Mouse (Mus musculus) heart, postnatal 0 days (tissue): Measurements from ENCODE around the gene Pparg. TPM values are rescaled to one million over a fixed set of nuclear protein-coding genes. Genes with fewer than 3 reads are reported as not detected.
A peak's percentile ranks its signal among the peaks of the same experiment; 100 is the strongest.

Experiments used
- ATAC-seq: fragments of 200-750 bp; cut with Nextera tagmentation; 2 replicates; pipeline ENCODE4 v1.8.0; 2017; ENCODE audit warnings: low read depth, moderate number of reproducible peaks, moderate library complexity; ENCODE audit not compliant: insufficient read depth
- DNase-seq: peaks from one replicate; pipeline ENCODE4 v3.0.0-alpha.2; 2016; ENCODE audit warnings: low spot score
- H3K27ac ChIP-seq: fragments of 300-500 bp; sonication (generic); 2 replicates; pipeline ENCODE4 v1.5.1; 2014; ENCODE audit warnings: low read depth, mild to moderate bottlenecking
- H3K27me3 ChIP-seq: fragments of 300-500 bp; sonication (generic); 2 replicates; pipeline ENCODE4 v1.6.1; 2014; ENCODE audit warnings: low read length, mixed read lengths; ENCODE audit not compliant: control insufficient read depth, insufficient read depth
- H3K36me3 ChIP-seq: fragments of 300-500 bp; sonication (generic); replicated peaks from 2 replicates; pipeline ENCODE4 v1.6.1; 2014; ENCODE audit warnings: low read length, mixed read lengths; ENCODE audit not compliant: control insufficient read depth, insufficient read depth
- H3K4me1 ChIP-seq: fragments of 300-500 bp; sonication (generic); 2 replicates; pipeline ENCODE4 v1.6.1; 2014; ENCODE audit warnings: antibody characterized with exemption; ENCODE audit not compliant: control insufficient read depth, insufficient read depth
- H3K4me2 ChIP-seq: fragments of 300-500 bp; sonication (generic); 2 replicates; pipeline ENCODE4 v1.6.1; 2014; ENCODE audit warnings: low read depth, mild to moderate bottlenecking, low read length, moderate library complexity
- H3K4me3 ChIP-seq: fragments of 300-500 bp; sonication (generic); 2 replicates; pipeline ENCODE4 v1.5.1; 2014; ENCODE audit warnings: low read depth, low read length
- H3K9ac ChIP-seq: fragments of 300-500 bp; sonication (generic); replicated peaks from 2 replicates; pipeline ENCODE4 v1.6.1; 2014; ENCODE audit warnings: low read depth, low read length, mixed read lengths
- H3K9me3 ChIP-seq: fragments of 300-500 bp; sonication (generic); replicated peaks from 2 replicates; pipeline ENCODE4 v1.6.1; 2016; ENCODE audit warnings: low read length; ENCODE audit not compliant: control insufficient read depth
- CTCF ChIP-seq: IDR thresholded peaks from 2 replicates; pipeline ENCODE4 v1.5.1; 2016; ENCODE audit warnings: antibody characterized with exemption, control low read depth, low read depth
- EP300 ChIP-seq: IDR thresholded peaks from 2 replicates; pipeline ENCODE4 v1.6.1; 2016; ENCODE audit warnings: antibody characterized with exemption, low read depth
- WGBS: fragments of 180-500 bp; shearing (Covaris S2); extraction: QIAGEN DNeasy Blood & Tissue Kit; methylation state at CpG from one replicate; pipeline ENCODE4 v1.1.7; 2014; 5-methylcytosine and 5-hydroxymethylcytosine counted together
- polyA plus RNA-seq: library from polyadenylated mRNA; unstranded; fragments of >200 nt; fragmentation: Nextera tagmentation; extraction: Ambion mirVana; gene quantifications from 2 replicates; pipeline ENCODE4 v1.2.1, GENCODE M21; 2015
- total RNA-seq: library from RNA; depleted of rRNA; stranded (reverse); fragments of >200 nt; gene quantifications from 2 replicates; pipeline ENCODE4 v1.2.3, GENCODE M21; 2014; ENCODE audit warnings: low replicate concordance

The Pparg gene
- total and polyA plus RNA-seq, 2 experiments from 2014 or later, result 5.8 to 8.0 TPM

- peak; percentile 24 for DNase-seq
- no peaks in the 10 kb centered on the region for H3K36me3 ChIP-seq
- H3K9me3 ChIP-seq, result no peaks in the 10 kb centered on the region
- WGBS, result 30% methylated on average over 3 of the region's 3 CpGs
- peaks cover 7% of the 10 kb centered on the region for H3K4me1 ChIP-seq
- H3K4me2 ChIP-seq, result no peak overlapping the region
- peak overlapping the region; percentile 45 for H3K27ac ChIP-seq
- H3K27me3 ChIP-seq, result no peaks in the 10 kb centered on the region
- H3K4me3 ChIP-seq, result no peak overlapping the region
- H3K9ac ChIP-seq, result no peak overlapping the region
- TF ChIP-seq EP300 (no peak), CTCF (no peak)
- ATAC-seq, result peak; percentile 71
These were observed 140.4 kb downstream of the Pparg start for GRCm38 (mm10) chr6:115501131-115501530.

GRCm38 (mm10) chr6:115503038-115503437 is 142.3 kb downstream of the Pparg start:
- no peak overlapping the region for H3K27ac ChIP-seq
- no peak overlapping the region for H3K4me2 ChIP-seq
- ATAC-seq (no peak), DNase-seq (no peak)
- peaks cover 7% of the 10 kb centered on the region for H3K4me1 ChIP-seq
- H3K27me3 ChIP-seq, result no peaks in the 10 kb centered on the region
- H3K4me3 ChIP-seq, result no peak overlapping the region
- no peak overlapping the region for H3K9ac ChIP-seq
- WGBS, result 97% methylated on average over 4 of the region's 4 CpGs
- TF ChIP-seq EP300, result no peak
- TF ChIP-seq CTCF, result no peak
- H3K36me3 ChIP-seq, result no peaks in the 10 kb centered on the region
- no peaks in the 10 kb centered on the region for H3K9me3 ChIP-seq

DNA sequence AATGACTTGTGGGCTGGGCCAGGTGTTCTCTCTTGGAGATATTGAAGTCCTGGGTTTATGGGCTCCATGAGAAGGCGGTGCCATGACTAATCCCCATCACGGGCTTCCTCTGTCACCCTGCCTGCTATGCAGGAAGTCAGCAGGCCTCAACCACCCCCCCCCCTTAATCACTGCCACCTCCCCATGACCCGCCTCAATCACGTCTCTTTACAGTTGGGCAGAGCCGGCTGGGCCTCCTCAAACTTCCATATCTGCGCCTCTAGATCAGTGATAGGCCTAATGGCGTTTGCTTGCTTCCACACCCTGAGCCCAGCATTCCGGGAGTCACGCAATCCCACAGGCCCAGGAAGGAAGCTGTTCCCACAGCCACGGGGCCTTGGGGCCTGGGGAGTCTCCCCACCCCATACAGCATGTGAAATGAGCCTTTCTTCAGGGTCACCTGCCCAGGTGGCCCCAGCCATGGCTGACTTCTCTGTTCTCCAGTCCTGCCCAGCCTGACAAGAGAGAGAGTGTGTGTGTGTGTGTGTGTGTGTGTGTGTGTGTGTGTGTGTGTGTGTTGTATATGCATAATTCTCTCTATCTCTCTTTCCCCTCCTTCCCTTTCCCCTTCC is 142.9 kb downstream of the Pparg start:
- Histone ChIP-seq H3K4me2 (no peak overlapping the region), H3K27ac (no peak overlapping the region), H3K27me3 (no peaks in the 10 kb centered on the region), H3K4me1 (peaks cover 7% of the 10 kb centered on the region), H3K9ac (no peak overlapping the region), H3K9me3 (0 out of 2 replicates have a peak, but pooled peaks cover 3% of the 10 kb centered on the region), H3K4me3 (no peak overlapping the region), H3K36me3 (no peaks in the 10 kb centered on the region)
- no peak for DNase-seq
- no peak for ATAC-seq
- WGBS, result 63% methylated on average over 10 of the region's 10 CpGs
- TF ChIP-seq CTCF (no peak), EP300 (no peak)

- ATAC-seq (no peak), DNase-seq (no peak)
- TF ChIP-seq EP300 (no peak), CTCF (no peak)
- Histone ChIP-seq H3K4me1 (peaks cover 7% of the 10 kb centered on the region), H3K4me2 (no peak overlapping the region), H3K9ac (no peak overlapping the region), H3K27me3 (no peaks in the 10 kb centered on the region), H3K27ac (no peak overlapping the region), H3K36me3 (no peaks in the 10 kb centered on the region), H3K4me3 (no peak overlapping the region), H3K9me3 (0 out of 2 replicates have a peak, but pooled peaks cover 3% of the 10 kb centered on the region)
- WGBS, result 75% methylated on average over 3 of the region's 3 CpGs
These were observed 143.4 kb downstream of the Pparg start for GRCm38 (mm10) chr6:115504160-115504558.

DNA sequence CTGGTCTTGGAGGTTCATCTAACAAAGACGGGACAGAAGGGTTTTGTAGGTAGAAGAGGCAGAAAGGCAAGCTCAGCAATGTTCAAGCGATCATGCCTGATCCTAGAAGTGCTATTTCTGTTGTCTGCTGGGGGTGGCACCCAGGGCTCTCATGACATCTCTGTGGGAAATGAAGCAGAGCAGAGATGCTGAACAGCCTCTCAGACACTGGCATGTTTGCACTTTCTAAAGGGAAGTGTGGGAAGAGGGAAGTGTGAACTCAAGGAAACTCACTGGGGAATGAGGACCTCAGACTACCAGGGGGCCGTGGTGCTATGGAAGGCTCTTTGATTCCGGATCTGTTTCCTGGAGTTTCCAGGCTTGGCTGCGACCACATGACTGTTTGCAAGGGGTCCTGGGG is 144.2 kb downstream of the Pparg start:
- Histone ChIP-seq H3K36me3 (no peaks in the 10 kb centered on the region), H3K4me2 (no peak overlapping the region), H3K9ac (no peak overlapping the region), H3K4me3 (no peak overlapping the region), H3K27me3 (no peaks in the 10 kb centered on the region), H3K4me1 (peaks cover 7% of the 10 kb centered on the region), H3K9me3 (0 out of 2 replicates have a peak, but pooled peaks cover 3% of the 10 kb centered on the region), H3K27ac (no peak overlapping the region)
- WGBS, result 68% methylated on average over 5 of the region's 5 CpGs
- ATAC-seq, result no peak
- DNase-seq, result no peak
- no peak for TF ChIP-seq EP300
- TF ChIP-seq CTCF, result no peak

GRCm38 (mm10) chr6:115506425-115506824 is 145.7 kb downstream of the Pparg start:
- no peak for ATAC-seq
- Histone ChIP-seq H3K27me3 (no peaks in the 10 kb centered on the region), H3K36me3 (no peaks in the 10 kb centered on the region), H3K9me3 (0 out of 2 replicates have a peak, but pooled peaks cover 3% of the 10 kb centered on the region), H3K27ac (no peak overlapping the region), H3K4me1 (peaks cover 1% of the 10 kb centered on the region; the same call in 1 of the 2 replicates), H3K4me3 (no peak overlapping the region), H3K4me2 (no peak overlapping the region), H3K9ac (no peak overlapping the region)
- 79% methylated on average over 1 of the region's 1 CpGs for whole genome bisulfite sequencing
- DNase-seq, result no peak
- no peak for TF ChIP-seq EP300
- TF ChIP-seq CTCF, result no peak
